Mouse (Mus musculus) intestine, postnatal 0 days (tissue): ENCODE data around the gene Nsg2. TPM values are rescaled to one million over a fixed set of nuclear protein-coding genes. Genes with fewer than 3 reads are reported as not detected.

ENCODE experiments used
- ATAC-seq: fragments of 200-750 bp; cut with Nextera tagmentation; 2 replicates; pipeline ENCODE4 v1.8.0; 2017; ENCODE audit warnings: mild to moderate bottlenecking, moderate TSS enrichment, moderate library complexity
- H3K27ac ChIP-seq: fragments of 300-500 bp; sonication (generic); 2 replicates; pipeline ENCODE4 v1.5.1; 2014; ENCODE audit warnings: mild to moderate bottlenecking, low read depth, low read length, moderate library complexity
- H3K27me3 ChIP-seq: fragments of 300-500 bp; sonication (generic); replicated peaks from 2 replicates; pipeline ENCODE4 v1.6.1; 2014; ENCODE audit warnings: low read length, mixed read lengths; ENCODE audit not compliant: control insufficient read depth, insufficient read depth
- H3K36me3 ChIP-seq: fragments of 300-500 bp; sonication (generic); 2 replicates; pipeline ENCODE4 v1.6.1; 2014; ENCODE audit warnings: mild to moderate bottlenecking, moderate library complexity; ENCODE audit not compliant: control insufficient read depth, insufficient read depth
- H3K4me1 ChIP-seq: fragments of 300-500 bp; sonication (generic); replicated peaks from 2 replicates; pipeline ENCODE4 v1.6.1; 2014; ENCODE audit warnings: antibody characterized with exemption, low read length, mixed read lengths; ENCODE audit not compliant: control insufficient read depth, insufficient read depth
- H3K4me2 ChIP-seq: fragments of 300-500 bp; sonication (generic); replicated peaks from 2 replicates; pipeline ENCODE4 v1.6.1; 2014; ENCODE audit warnings: low read depth, mild to moderate bottlenecking, moderate library complexity
- H3K4me3 ChIP-seq: fragments of 300-500 bp; sonication (generic); 2 replicates; pipeline ENCODE4 v1.5.1; 2014; ENCODE audit warnings: low read depth, low read length
- H3K9ac ChIP-seq: fragments of 300-500 bp; sonication (generic); 2 replicates; pipeline ENCODE4 v1.6.1; 2014; ENCODE audit warnings: mild to moderate bottlenecking, low read depth, low read length
- H3K9me3 ChIP-seq: fragments of 300-500 bp; sonication (generic); 2 replicates; pipeline ENCODE4 v1.6.1; 2016; ENCODE audit warnings: mixed run types; ENCODE audit not compliant: control insufficient read depth
- CTCF ChIP-seq: sonication (generic); IDR thresholded peaks from 2 replicates; pipeline ENCODE4 v1.5.1; 2016; ENCODE audit warnings: low read depth, mild to moderate bottlenecking, control low read depth, antibody characterized with exemption, moderate library complexity
- WGBS: fragments of 180-500 bp; shearing (Covaris S2); extraction: QIAGEN DNeasy Blood & Tissue Kit; methylation state at CpG from one replicate; pipeline ENCODE4 v1.1.7; 2014; 5-methylcytosine and 5-hydroxymethylcytosine counted together
- polyA plus RNA-seq: library from polyadenylated mRNA; unstranded; fragments of >200 nt; fragmentation: Nextera tagmentation; extraction: Ambion mirVana; gene quantifications from 2 replicates; pipeline ENCODE4 v1.2.1, GENCODE M21; 2015

Nsg2 gene
- polyA plus RNA-seq, 1 experiment from 2014 or later: 9.3 TPM

DNA sequence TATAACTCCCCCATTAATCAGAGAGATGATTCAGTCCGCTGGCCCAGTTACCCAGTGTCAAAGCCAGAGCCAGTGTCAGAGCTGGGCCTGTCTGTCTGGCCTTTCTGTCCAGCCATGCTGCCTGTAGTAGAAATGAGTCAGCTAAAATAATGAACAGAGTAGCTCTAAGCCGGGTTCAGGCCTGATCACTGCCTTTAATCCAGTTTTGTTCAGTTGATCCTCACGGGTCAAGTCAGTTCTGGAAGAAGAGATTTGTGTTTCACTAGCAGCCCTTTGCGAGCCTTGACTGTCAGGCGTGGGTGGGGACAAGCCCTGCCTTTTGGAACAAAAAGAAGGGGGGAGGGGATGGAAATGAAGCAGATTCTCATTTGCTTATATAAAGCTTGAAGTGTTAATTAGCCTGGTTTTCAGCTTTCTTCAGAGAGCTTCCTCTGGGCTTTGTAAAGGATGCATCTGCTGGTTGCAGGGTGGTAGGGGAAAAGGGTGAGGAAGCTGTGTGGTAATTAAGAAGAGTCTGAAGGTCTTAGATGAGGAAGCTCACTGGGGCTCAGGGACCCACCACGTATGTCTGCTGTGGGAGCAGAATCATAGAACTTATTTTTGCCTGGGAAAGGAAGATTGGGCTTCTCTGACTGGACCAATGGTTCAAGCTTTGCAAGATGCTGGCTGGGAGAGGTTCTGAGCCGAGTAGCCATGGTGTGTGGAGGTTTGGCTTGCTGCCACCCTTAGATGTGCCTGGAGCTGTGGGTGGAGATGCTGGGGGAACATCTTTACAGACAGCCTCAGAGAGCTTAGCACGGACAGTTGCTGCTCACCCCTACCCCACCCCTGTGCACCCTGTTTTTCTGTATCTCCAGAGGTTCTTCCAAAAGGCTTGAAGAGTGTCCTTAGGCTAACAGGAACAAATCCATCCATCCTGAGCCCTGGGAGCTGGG lies 20.0 kb downstream of the Nsg2 start:
- no peak for ATAC-seq
- Histone ChIP-seq H3K4me3 (no peak overlapping the region), H3K27me3 (no peaks in the 10 kb centered on the region)

GRCm38 (mm10) chr11:32026634-32027033 lies 26.4 kb downstream of the Nsg2 start:
- 43% methylated on average over 5 of the region's 5 CpGs for WGBS

More for the DNA sequence above, 20.0 kb downstream of the Nsg2 start:
- no peak for TF ChIP-seq CTCF
- Histone ChIP-seq H3K9me3 (no peaks in the 10 kb centered on the region), H3K27ac (no peak overlapping the region), H3K4me1 (no peaks in the 10 kb centered on the region), H3K4me2 (no peak overlapping the region), H3K36me3 (no peaks in the 10 kb centered on the region), H3K9ac (no peak overlapping the region)
- 45% methylated on average over 8 of the region's 8 CpGs for WGBS

DNA sequence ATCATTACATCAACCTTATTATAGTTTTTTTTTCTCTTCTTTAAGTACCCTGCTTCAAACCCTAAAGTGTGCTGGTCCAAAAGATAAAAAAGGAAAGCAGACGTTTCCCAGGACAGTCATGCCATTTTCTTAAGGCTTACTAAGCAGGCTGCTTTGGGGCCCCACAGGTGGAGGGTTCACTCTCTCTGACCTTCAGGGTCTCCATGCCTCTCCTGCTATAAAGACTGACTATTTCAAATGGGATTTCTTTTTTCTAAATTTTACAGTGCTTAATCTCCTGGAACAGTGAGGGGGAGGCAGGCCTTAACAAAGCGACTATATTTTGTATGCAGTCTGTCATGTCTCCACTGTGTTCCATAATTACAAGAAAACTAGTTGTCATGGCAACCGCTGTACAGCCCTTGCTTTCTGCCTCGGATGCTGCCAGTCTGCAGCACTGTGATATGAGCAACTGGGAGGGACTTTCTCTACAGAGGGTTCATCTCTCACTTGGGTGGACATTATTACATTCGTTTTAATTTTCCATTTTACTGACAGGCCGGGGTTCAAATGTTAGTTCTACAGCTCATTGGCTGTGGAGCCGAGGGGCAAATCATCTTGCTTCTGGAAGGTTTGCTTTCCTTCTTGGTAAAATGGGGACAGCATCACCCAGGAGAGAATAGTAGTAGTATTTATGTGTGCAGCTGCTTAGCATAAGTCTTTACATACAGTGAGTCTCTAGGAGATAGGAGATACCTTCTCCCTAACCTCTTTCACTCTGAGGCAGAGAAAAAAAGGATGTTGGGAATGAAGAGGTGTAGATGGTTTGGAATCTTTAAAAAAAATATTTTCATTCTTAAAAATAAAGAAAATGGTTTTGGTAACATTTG lies 27.4 kb downstream of the Nsg2 start:
- H3K4me1 ChIP-seq: no peaks in the 10 kb centered on the region
- H3K4me2 ChIP-seq: no peak overlapping the region
- no peaks in the 10 kb centered on the region for H3K36me3 ChIP-seq
- no peak overlapping the region for H3K9ac ChIP-seq
- no peak for TF ChIP-seq CTCF
- no peaks in the 10 kb centered on the region for H3K27me3 ChIP-seq
- no peak overlapping the region for H3K27ac ChIP-seq
- no peaks in the 10 kb centered on the region for H3K9me3 ChIP-seq
- no peak for ATAC-seq
- H3K4me3 ChIP-seq: no peak overlapping the region
- WGBS: 72% methylated on average over 7 of the region's 7 CpGs

More at GRCm38 (mm10) chr11:32026634-32027033, 26.4 kb downstream of the Nsg2 start:
- Histone ChIP-seq H3K4me2 (no peak overlapping the region), H3K36me3 (no peaks in the 10 kb centered on the region), H3K27me3 (no peaks in the 10 kb centered on the region), H3K27ac (no peak overlapping the region), H3K4me1 (no peaks in the 10 kb centered on the region), H3K9me3 (no peaks in the 10 kb centered on the region), H3K9ac (no peak overlapping the region), H3K4me3 (no peak overlapping the region)
- no peak for TF ChIP-seq CTCF
- no peak for ATAC-seq

- Histone ChIP-seq H3K36me3 (no peaks in the 10 kb centered on the region), H3K4me1 (no peaks in the 10 kb centered on the region), H3K27me3 (no peaks in the 10 kb centered on the region), H3K9ac (no peak overlapping the region), H3K4me3 (no peak overlapping the region), H3K27ac (no peak overlapping the region), H3K4me2 (no peak overlapping the region), H3K9me3 (no peaks in the 10 kb centered on the region)
- TF ChIP-seq CTCF: no peak
- no peak for ATAC-seq
- 76% methylated on average over 3 of the region's 3 CpGs for WGBS
Measured at GRCm38 (mm10) chr11:32028605-32029004, 28.3 kb downstream of the Nsg2 start.

DNA sequence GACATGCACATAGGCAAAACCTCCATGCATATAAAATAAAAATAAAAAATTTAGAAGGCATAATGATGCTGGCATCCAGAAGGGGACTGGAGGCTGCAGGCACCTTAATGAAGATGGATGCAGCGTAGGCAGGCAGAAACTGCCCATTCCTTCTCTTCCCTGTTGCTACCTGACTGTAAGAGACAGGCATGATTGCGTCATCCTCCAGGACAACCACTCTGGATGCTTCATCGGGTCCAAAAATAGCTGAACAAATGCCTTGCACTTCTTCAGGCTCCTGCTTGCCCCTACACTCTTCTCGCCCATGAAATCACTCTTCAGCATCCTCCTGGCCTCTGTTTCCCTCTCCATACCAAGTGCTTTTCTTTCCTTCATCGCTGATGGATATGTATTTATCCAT lies 29.1 kb downstream of the Nsg2 start:
- no peak overlapping the region for H3K9ac ChIP-seq
- H3K4me3 ChIP-seq: no peak overlapping the region
- no peak overlapping the region for H3K27ac ChIP-seq
- 80% methylated on average over 5 of the region's 5 CpGs for WGBS
- no peaks in the 10 kb centered on the region for H3K27me3 ChIP-seq
- no peak overlapping the region for H3K4me2 ChIP-seq
- no peak for ATAC-seq
- no peaks in the 10 kb centered on the region for H3K9me3 ChIP-seq
- no peaks in the 10 kb centered on the region for H3K4me1 ChIP-seq
- TF ChIP-seq CTCF: no peak
- no peaks in the 10 kb centered on the region for H3K36me3 ChIP-seq

DNA sequence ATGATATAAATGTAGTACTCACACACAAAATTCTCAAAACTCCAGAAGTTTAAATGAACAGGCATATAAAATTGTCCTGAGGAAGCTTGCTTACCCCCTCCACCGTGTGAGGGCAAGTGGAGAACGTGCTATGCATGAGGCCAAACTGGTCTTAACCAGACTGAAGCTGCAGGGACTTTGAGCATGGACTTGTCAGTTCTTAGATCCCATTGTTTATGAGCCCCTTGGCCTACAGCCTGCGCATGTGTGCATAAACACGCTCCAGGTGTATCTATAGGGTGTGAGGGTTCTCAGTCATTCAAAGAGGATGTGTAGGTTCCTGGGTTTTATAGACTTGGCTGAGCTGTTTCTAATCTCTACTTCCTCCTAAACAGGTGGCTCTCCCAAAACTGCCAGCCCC lies 31.1 kb downstream of the Nsg2 start:
- H3K36me3 ChIP-seq: no peaks in the 10 kb centered on the region
- no peak overlapping the region for H3K27ac ChIP-seq
- no peak overlapping the region for H3K4me3 ChIP-seq
- no peak overlapping the region for H3K9ac ChIP-seq
- no peaks in the 10 kb centered on the region for H3K4me1 ChIP-seq
- 63% methylated on average over 4 of the region's 4 CpGs for whole genome bisulfite sequencing
- no peaks in the 10 kb centered on the region for H3K9me3 ChIP-seq
- H3K4me2 ChIP-seq: no peak overlapping the region
- H3K27me3 ChIP-seq: no peaks in the 10 kb centered on the region
- no peak for TF ChIP-seq CTCF
- ATAC-seq: no peak
